Mouse (Mus musculus) splenic B cell, adult 2 months (primary cell): ENCODE results near the gene Jdp2.

ENCODE experiments used
- DNase-seq: peaks from one replicate; pipeline ENCODE4 v3.0.0-alpha.2; 2011; ENCODE audit warnings: low read depth, low spot score
- H3K27me3 ChIP-seq: 2 replicates; pipeline ENCODE4 v1.6.1; 2012; ENCODE audit warnings: mild to moderate bottlenecking, low read length, moderate library complexity, mixed read lengths; ENCODE audit not compliant: control insufficient read depth, poor library complexity, insufficient read depth, severe bottlenecking
- H3K36me3 ChIP-seq: 2 replicates; pipeline ENCODE4 v1.6.1; 2012; ENCODE audit warnings: mild to moderate bottlenecking, low read length, moderate library complexity, mixed read lengths; ENCODE audit not compliant: control insufficient read depth, poor library complexity, insufficient read depth, severe bottlenecking

Jdp2 gene

DNA sequence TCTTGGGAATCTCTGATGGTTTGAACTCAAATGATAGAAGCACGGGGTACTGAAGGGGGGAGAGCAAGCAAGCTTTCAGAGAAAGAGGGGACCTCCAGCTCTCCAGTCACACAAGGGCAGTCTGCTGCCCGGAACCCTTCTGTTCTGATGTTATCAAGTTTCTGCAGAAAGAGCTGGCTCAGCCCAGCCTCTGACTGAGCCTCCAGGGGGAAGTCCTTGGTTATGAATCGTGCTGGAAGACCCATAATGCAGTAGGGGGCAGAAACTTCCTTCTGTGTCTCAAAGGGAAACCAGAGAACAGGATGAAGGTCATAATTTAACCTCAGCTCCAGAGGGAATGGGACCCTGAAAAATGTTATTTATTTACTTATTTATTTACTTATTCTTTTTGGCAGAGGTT, 71.3 kb downstream of the Jdp2 start:
- Histone ChIP-seq H3K27me3 (no peaks in the 10 kb centered on the region), H3K36me3 (no peaks in the 10 kb centered on the region)
- no peak for DNase-seq

GRCm38 (mm10) chr12:85673914-85674313, 75.1 kb downstream of the Jdp2 start:
- DNase-seq, result no peak
- Histone ChIP-seq H3K27me3 (no peaks in the 10 kb centered on the region), H3K36me3 (no peaks in the 10 kb centered on the region)

DNA sequence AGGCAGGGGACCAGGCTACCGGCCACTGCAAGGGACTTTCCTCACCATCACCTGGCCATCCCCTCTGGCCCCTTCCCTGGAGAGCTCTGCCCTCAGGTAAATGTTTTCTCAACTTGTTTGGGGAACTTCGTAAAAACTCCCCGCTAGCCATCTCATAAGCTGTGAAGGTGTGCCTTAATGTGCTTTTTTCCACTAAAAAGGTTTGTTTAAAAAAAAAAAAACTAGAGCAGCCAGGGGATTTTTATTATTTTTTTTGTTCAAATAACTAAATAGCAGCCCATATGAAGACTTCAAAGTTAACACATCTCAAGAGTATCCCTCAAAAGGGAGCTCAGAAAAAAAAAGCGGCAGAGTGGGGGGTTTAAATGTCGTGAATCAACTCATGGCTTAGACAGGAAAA, 80.3 kb downstream of the Jdp2 start:
- no peak for DNase-seq
- no peaks in the 10 kb centered on the region for H3K27me3 ChIP-seq
- H3K36me3 ChIP-seq, result no peaks in the 10 kb centered on the region

DNA sequence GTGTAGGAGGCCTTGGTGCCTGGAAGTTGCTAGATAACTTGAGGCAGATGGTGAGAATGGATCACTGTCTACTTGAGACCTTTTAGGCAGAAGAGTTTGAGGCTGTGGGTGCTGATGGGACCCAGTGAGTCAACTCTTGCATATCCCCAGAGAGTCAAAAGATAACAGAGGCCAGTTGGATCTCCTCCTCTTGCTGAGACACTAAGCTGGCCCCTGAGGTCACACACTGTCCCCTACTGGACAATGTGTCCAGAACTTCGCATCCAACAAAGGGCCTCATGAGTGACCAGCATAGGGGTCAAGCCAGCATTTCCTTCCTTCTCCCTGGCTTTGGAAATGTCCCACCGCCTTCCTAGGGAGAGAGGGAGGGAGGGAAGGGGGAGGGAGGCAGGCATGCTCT, 81.0 kb downstream of the Jdp2 start:
- Histone ChIP-seq H3K27me3 (no peaks in the 10 kb centered on the region), H3K36me3 (no peaks in the 10 kb centered on the region)
- no peak for DNase-seq

- no peaks in the 10 kb centered on the region for H3K36me3 ChIP-seq
- no peaks in the 10 kb centered on the region for H3K27me3 ChIP-seq
- peak; percentile 24 for DNase-seq
Measured at GRCm38 (mm10) chr12:85682328-85682727, 83.5 kb downstream of the Jdp2 start.

- no peak for DNase-seq
- no peaks in the 10 kb centered on the region for H3K36me3 ChIP-seq
- H3K27me3 ChIP-seq, result no peaks in the 10 kb centered on the region
Measured at GRCm38 (mm10) chr12:85684411-85685275, 85.8 kb downstream of the Jdp2 start.

- DNase-seq, result peak; percentile 70
- Histone ChIP-seq H3K36me3 (no peaks in the 10 kb centered on the region), H3K27me3 (no peaks in the 10 kb centered on the region)
Measured at GRCm38 (mm10) chr12:85686466-85687216, 87.8 kb downstream of the Jdp2 start, which contains the start of gene Batf. Gene Batf (plus strand): TSS chr12:85686669.

DNA sequence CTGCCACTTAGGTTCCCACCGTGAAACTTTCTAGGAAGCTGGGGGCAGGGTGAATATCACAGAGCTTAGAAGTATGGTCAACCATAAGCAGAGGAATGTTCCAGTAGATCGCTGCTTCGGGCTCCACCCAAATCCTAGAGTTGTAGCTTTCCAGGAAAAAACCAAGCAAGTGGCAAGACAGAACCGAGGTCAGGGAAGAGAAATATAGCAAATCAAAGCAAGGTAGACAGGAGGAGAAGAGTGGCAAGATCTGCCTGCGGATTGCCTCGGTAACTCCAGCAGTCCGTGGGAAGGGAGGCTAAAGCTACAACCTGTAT, 88.3 kb downstream of the Jdp2 start:
- no peaks in the 10 kb centered on the region for H3K27me3 ChIP-seq
- no peak for DNase-seq
- no peaks in the 10 kb centered on the region for H3K36me3 ChIP-seq

DNA sequence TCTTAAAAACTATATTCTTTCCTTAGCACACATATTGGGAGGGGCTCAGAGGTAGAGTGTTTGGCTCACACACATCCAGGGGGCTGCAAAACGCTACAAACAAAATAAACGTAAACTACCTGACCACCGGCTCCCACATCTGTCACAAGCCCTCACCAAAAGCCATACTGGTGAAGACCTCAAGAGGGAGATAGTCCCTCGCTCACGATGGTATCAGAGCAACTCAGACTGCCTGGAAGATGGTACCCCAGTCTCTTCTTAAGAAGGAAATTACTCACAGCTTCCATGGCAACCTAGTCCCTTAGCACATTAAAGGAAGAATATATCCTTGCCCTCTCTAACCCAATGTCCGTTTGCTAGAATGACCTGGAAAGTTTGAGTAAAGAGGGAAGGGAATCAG, 89.0 kb downstream of the Jdp2 start:
- peak; percentile 63 for DNase-seq
- H3K27me3 ChIP-seq, result no peaks in the 10 kb centered on the region
- H3K36me3 ChIP-seq, result no peaks in the 10 kb centered on the region
